Mouse (Mus musculus): Measurements from ENCODE around the gene Celf2.

DNA sequence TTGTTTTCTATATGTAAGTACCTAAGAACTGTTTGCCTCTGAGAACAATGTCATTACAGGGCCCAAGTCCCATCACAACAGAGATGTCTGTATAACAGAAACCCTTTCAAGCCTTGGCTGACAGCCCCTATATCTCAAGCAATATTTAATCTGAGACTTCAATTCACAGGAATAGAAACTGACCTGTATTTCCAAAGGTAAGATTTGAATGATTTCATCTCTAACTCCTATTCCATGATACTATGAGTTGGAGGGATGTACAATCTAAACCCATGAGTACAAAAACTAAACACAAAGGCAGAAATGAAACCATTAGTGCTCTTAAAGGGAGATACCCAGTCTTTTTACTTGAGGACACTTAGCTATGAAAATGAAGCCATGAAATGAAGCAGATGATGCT, 790.5 kb downstream of the Celf2 start:
- TF ChIP-seq POLR2A (IDR thresholded peaks at IDR 0.05; ENCODE audit: low read depth, low read length), result no peak
- no peak for TF ChIP-seq CTCF (IDR thresholded peaks at IDR 0.05; ENCODE audit: extremely low read depth, insufficient read depth, insufficient read length, insufficient replicate concordance)
